Mouse (Mus musculus) right cerebral cortex, postnatal 10 days (tissue): Measurements from ENCODE around the gene Tomm40.

ENCODE experiments used
- DNase-seq, 2 experiments: peaks; one replicate each; pipeline ENCODE4 v3.0.0; 2021; ENCODE audit warnings: low spot score in 2 of 2

Tomm40 gene

DNA sequence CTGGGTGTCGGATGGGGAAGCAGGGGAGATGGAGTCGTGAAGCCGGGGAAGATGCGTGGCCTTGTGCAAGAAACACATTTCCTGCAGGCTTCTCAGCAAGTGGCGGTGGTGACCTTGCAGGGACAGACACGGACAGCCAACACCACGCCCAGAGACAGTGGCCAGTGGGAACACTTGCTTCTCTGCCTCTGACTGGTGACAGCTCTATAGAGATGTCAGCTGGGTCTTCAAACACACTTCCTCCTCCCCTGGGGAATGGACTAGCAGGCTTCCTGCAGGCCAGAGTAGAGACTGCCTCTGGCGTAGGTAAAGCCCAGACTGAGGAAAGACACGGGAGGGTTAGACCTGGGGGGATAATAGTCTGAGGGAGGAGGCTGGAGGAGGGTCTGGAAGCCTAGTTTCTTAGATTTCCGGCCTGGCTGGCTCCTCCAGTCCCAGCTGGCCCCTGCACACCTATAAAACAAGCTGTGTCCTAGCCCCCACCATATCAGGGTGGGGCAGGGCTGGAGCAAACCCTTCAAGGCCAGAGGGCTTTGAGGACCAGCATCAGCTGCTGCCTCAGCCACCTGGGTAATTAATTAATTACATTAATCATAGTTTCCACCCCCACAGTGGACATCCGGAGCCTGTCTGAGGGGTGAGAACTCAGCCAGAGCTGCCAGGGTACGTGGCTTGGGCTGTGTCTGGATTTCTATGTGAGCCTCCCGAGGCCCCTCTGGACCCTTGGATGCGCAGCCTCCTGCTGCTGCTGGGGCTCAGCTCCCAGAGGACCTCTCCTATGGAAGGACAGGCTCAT lies 29.6 kb upstream of the Tomm40 start:
- DNase-seq, result peak in 1 of 2 experiments; percentile 57

DNA sequence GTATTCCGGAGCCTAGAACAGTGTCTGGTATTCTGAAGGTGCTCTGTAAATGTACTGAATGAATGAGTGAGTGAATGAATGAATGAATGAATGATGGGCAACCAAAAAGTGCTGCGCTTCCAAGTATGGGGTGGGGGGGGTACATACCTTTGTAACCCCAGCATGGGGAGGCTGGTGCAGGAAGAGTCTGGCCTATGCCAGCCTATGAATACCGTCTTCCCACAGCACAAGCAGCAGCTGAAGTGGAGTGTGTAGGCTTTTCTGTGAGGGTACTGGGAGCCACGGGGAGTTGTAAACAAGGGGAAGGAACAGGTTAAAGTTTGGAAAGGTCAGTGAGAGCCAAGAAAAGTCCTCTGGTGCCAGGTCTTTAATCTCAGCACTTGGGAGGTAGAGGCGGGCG lies 28.6 kb upstream of the Tomm40 start:
- DNase-seq, result no peak

DNA sequence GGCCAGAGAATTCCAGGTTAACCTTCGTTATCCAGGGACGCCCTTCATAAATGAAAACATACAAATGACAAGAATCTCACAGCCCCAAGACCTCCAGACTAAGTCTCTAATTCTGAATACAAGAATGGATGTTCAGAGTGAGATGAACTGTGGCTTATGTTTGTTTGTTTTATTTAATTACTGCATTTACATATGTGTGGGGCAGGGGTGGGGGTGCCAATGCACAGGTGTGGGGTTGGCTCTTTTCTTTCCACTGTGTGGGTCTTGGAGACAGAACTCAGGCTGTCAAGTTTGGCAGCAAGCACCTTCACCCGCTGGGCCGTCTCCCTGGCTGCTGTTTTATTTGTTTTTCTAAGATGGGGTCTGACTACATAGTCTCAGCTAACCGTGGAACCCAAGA lies 27.2 kb upstream of the Tomm40 start:
- DNase-seq, result no peak

DNA sequence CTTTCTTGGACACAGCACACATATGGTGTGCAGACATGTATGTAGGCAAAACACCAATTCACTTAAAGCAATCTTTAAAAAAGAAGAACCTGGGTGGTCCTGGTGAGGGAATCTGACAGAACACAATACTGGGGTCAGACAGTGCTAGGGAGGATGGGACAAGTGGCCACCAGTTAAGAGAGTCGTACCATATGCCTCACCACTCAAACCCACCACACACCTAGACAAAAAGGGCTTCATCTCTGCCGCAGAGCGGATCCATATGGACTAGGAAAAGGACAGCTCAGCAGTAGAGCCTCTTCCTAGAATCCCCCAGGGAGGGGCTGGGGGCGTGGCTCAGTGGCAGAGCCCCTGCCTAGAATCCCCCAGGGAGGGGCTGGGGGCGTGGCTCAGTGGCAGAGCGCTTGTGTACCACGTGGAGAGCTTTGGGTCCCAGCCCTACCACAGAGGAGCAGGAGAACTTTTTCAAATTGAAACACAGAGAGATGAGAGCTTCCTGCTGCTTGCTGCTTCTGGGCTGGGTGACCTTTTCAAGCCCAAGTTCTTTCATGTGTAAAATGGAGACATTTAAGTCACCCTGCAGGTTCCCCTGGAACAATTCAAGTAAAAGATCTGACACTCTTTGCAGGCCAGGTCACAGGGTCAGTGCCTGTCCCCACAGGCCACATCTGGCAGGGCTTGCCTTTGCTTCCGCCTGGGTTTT lies 26.2 kb upstream of the Tomm40 start:
- DNase-seq, result no peak

DNA sequence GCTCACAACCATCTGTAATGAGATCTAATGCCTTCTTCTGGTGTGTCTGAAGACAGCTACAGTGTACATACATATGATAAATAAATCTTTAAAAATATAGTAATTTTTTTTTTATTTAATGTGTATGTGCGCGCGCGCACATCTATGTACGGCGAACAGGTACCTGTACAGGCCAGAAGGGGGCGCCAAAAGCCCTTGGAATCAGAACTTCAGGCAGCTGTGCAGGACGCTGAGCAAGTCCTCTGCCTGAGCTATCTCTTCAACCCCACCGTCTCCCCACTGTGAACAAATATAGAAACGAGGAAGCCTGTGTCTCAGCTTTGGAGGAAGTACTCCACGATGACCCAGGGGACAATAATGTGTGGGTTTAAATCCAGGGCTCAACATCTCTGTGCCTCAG lies 25.0 kb upstream of the Tomm40 start:
- DNase-seq, result no peak

DNA sequence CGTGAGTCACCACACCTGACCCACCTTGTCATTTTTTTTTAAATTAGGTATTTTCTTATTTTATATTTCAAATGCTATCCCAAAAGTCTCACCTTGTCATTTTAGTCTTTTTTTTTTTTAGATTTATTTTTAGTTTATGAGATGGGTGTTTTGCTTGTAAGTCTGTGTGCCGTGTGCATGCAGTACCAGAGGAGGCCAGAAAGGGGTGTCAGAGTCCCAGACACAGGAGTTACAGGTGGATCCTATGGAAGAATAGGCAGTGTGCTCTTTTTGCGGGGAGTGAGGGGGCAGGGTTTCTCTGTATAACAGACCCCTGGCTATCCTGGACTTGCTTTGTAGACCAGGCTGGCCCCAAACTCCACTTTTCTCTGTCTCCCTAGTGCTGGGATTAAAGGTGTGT lies 23.5 kb upstream of the Tomm40 start:
- no peak for DNase-seq

DNA sequence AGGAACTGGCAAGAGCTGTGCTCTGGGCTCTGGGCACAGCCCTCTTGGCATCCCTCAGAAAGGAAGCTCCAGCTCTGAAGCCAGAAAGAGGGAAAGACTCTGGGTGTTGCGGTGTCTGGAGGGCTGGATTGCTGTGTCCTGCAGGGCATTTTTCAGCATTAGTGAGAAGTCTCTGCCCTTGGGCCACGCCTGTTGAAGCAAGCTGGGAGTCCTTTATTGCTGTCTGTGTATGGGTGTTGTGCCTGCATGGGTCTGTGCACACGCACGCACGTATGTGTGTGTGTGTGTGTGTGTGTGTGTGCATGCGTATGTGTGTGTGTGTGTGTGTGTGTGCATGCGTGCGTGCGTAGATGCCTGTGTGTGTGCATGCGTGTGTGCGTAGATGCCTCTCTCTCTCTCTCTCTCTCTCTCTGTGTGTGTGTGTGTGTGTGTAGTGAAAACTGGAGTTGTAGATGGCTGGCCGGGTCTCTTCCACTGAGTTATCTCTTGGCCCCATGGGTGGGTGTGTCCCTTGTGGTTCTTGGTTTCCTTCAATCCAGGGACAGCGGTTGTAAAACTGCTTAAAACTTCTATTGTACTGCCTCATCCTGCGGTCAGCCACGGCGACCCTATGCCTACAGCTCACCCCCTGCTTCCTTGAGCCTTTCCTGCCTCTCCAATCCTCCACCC lies 21.3 kb upstream of the Tomm40 start:
- DNase-seq, result no peak

DNA sequence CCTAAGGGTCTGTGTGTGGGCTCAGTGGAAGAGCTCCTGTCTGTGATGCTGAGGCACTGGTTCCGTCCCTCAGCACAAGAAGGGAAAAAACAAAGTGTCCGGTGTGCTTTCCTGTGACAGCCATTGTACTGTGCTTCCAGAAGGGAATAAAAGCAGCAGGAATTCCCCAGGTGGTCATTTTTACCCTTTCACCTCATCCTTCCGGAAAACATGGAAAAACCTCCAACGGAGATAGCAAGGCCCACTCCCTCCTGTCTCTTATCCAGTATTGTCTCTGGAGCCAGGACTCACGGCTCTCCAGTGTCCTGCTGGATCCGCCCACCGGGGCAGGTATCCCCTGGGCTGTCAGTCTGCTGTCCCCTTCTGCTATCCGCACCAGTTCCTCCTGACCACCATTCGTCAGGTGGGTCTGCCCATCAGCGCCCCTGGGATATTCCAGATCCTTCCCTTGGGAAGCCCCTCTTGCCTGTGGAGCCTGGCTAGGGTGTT lies 19.0 kb upstream of the Tomm40 start:
- DNase-seq, result no peak

DNA sequence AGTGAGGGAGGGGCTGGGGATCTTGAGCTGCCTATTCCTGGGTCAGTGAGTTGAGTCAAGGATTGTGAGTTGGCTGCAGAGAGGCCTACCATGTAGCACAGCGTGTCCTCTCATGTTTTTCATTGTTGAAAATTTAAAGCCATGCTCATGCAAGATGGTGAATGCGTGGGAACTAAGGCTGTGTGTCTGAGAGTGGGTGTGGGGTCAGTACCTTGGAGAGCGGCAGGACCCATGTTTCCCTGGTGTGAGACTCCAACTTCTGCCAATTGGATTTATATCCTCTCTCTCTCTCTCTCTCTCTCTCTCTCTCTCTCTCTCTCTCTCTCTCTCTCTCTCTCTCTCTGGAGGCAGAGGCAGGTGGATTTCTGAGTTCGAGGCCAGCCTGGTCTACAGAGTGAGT lies 11.3 kb upstream of the Tomm40 start:
- no peak for DNase-seq

DNA sequence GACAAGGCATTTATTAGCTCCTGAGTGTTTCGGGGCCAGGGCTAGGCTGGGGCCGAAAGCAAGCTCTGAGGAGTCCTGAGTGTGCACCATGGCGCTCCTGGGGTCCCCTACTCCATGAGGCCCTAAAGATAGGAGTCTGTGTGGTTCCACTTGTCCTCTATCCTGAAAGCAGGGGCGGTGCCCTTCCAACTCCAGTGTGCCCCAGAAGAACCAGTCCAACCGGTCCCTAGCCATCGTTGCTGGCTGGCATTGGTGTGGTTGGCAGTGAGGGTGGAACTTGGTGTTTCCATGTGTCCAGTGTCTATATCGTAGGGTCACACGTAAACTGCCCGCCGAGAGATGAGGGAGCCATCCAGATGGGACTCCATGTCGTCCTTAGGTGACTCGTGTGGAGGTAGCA lies 8.9 kb upstream of the Tomm40 start:
- peak in 1 of 2 experiments; percentile 22 for DNase-seq

DNA sequence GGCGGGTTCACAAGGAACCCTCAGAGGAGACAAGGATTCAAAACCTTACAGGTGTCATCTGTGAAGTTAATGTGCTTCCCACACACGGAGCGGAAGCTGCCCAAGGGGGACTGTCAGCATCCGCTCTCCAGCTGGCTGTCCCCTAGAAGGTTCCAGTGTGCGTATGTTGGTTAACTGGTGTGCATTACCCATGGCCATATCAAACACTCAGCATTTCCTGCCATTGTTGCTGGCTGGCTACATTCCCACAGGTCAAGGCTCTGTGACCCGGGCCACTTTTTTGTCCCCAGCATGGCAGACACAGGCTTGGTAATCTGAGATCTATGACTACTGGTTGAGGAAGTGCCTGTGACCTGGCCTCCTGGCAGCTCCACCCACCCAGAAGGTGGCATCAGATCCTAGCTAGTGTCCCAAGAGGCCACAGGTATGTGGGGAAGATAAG lies 7.5 kb upstream of the Tomm40 start:
- DNase-seq, result peak in 1 of 2 experiments; percentile 21

DNA sequence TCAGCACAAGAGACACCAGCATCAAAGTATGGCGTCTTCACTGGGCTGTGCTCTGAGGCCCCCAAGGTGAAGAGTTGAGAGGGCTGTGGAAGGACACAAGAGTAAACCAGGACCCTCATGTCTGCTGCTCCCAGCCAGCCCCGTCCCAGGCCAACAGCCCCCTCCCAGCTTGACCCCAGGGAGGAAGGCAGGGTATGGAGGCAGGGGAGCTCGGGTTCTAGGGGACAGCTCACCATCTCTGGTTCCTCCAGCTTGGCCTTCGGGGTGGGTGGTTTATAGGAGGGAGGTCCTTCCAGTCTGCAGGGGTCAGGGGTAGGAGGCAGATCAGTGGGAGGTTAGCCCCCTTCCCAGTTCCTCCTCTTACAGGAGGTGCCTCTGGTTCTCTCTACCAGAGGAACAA lies 4.0 kb upstream of the Tomm40 start:
- no peak for DNase-seq

DNA sequence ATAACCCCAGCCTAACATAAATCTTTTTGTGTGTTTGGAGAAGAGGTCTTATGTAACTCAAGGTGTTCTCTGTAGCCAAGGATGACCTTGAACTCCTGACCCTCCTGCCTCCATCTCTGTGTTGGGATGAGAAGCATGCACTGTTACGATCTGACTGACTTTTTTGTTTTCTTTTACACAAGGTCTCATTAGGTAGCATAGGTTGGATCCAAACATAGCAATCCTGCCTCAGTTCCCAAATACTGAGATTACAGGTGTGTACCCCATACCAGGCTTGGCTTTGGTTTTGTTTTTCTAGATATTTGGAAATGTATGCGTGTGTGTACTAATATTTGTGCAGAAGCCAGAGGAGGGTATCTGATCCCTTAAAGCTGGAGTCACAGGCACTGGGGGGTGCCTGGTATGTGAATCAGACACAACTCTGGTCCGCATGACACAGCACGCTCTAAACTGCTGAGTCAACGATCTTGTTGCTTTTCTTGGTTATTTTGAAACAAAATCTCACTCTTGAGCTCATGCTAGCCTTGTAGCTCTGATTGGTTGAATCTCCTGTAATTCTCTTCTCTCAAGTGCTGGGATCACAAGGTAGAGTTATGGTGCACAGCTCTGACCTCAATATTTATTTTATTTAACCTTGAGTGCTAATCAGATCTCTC lies 3.2 kb upstream of the Tomm40 start:
- DNase-seq, result no peak

DNA sequence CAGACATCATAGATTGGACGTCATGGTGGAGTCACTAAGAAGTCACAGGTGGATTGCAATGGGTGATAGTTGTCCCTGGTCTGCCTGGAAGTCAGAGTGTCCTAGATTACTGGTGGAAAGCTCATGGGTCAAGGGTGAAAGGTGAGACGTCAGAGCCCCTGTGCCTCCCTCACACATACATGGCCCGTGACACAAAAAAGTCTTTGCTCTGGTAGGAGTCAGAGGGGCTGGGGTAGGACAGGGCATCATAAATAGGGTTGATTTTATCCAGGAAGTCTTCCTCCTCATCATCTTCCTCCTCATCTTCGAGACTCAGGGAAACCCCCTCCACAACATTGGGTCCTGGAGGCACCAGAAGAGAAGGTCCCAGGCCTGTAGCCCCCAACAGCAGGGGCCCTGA lies 2.1 kb upstream of the Tomm40 start:
- no peak for DNase-seq

DNA sequence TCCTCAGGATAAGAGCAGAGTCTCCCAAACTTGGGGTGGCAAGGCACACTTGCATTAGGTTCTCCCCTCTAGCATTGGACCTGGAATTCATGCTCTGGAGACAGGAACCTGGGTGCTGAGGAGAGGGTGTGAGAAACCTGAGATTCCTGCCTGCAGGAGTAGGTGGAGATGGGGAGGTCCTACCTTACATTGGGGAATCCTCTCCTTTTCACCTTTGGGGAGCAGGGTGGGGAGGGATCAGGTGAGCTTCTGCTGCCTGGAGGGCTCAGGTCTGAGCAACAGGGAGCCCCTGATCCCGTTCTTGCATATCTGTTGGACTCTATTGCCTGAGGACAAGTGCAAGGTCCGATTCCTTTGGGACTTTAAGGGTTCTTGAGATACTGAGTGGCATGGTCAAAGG lies 1.6 kb upstream of the Tomm40 start:
- DNase-seq, result no peak

DNA sequence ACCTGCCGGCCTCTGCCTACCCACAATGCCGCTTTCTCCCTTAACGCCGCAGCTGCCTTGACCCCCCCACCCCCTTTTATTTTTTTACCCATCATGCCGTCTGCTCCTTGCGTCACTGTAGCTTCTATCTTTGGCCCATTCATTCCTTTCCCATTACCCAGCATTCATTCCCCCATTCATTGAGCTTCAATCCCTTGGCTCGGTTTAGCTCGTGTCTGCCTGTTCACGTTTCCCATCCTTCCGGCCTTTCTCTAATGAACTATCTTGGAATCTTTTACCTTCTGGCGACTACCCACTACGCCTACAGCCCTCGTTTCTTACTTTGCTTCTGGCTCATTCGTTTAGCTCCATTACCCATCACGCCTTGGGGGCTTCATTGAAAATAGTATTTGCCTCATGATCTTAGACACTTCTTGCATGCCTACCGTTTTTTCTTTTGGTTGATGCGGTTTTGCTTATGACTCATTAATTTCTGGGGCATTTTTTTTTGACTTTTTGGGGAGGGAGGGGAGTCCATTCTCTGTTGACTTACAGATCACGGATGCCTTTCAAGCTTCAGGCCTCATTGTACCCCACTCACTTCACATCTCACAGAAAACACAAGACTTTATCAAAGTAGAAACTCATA lies 931 bp upstream of the Tomm40 start:
- no peak for DNase-seq

DNA sequence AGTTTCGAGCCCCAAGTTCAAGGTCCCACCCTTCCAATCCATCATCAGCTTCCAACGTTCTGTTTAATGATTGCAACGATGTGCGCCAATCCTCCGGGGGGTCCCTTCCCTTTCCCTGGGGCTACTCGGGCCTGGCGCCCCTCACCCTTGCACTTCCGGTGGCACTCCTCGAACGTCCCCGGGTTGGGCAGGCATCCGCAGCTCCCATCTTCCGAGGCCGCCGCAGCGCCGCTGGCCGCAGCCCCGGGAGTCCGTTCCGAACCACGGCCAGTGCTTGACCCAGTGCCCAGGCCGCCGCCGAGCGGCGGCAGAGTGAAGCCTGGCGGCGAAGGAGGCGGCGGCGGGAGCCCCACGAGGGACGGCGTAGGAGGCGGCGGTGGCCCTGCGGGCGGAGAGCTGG lies 402 bp downstream of the Tomm40 start:
- DNase-seq, result no peak

DNA sequence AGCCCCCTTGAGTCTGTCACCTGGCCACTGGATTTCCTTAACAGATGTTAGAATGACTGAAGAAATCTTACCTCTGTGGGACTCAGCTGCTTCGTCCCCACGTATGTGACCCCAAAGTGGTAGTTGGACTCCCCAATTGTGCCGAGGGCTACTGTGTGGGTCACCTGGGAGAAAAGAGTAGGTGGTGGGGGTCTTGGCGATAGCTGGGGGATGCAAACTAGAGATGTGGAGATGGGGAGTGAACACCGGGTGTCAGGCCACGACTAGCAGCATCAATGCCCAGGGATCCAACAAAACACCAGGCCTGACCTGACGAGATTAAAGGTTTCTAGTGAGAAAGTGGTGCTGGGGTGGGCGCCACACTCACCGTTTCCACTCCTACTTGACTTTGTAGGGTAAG lies 1.6 kb downstream of the Tomm40 start:
- DNase-seq, result no peak

DNA sequence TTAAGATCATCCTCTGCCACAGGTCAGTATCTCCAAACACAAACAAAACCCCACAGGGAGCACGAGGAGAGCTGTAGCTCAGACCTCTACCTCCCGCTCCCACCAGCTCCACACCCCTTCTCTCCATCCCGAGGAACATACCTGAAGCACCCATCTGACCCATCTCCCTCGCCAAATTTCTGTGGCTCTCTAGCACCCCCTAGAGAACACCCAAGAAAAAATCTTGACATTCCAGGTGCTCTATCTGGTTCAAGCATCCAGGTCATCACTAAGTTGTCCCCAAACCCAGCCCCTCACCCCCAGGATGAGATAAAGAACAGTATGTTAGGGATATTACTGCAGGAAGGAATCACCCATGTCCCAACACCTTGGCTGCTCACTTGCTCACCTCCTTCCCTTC lies 2.0 kb downstream of the Tomm40 start:
- no peak for DNase-seq

DNA sequence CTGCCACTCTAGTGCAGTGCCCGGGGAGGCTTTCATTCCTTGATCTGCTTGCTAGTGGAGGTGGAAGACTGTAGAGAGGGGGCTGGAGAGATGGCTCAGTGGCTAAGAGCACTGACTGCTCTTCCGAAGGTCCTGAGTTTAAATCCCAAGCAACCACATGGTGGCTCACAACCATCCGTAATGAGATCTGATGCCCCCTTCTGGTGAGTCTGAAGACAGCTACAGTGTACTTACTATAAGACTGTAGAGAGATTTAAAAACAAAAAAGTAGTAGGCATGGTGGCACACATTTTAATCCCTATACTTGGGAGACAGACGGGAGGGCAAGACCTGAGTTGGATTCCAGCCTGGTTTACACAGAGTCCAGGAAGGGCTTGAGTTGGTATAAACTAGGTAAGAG lies 2.8 kb downstream of the Tomm40 start:
- DNase-seq, result no peak

DNA sequence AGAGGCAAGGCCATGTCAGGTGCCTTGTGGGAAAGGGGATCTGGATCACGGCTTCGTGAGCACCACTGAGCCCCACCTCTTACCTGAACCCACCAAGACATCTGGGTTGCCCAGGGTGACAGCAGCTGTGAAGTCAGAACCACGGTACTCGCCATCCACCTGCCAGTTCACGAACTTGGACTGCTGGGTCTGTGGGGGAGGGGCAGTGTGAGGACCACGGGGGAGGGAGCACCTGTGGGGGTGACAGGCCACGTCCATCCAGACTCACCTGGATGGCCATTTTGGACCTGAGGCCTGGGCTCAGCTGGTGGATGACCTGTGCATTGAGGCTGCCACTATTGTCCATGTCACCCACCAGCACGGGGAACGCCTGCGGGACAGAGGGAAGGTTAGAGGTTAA lies 4.6 kb downstream of the Tomm40 start:
- no peak for DNase-seq

DNA sequence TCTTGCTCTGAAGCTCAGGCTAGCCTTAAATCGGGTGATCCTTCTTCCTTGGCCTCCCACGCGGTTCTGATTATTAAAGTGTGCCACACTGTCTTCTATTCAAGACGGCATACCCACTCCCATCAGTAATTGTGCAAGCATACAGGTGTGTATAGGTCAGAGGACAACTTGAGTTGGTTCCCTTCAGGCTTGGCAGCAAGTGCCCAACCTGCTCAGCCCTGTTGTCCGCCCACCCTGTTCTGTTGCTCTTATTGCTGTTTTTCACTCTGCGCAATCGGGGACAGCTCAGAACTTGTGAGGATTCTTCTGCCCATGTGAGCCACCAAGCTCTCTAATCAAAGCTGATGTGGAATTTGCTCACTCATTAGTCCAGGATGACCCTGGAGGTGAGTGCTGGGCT lies 10.0 kb downstream of the Tomm40 start:
- no peak for DNase-seq
